Mouse (Mus musculus) CH12.LX (cell line): ENCODE measurements around the gene Rybp. TPM values are rescaled to one million over a fixed set of nuclear protein-coding genes. Genes with fewer than 3 reads are reported as not detected.

Experiments
- DNase-seq: peaks from one replicate; pipeline ENCODE4 v3.0.0-alpha.2; 2013; ENCODE audit errors: extremely low read depth
- H3K27ac ChIP-seq: 2 replicates; pipeline ENCODE4 v1.5.1; 2012; ENCODE audit warnings: low read depth, mild to moderate bottlenecking, control low read depth, moderate library complexity; ENCODE audit not compliant: insufficient read depth
- H3K27me3 ChIP-seq: replicated peaks from 2 replicates; pipeline ENCODE3; 2012; ENCODE audit warnings: inconsistent platforms
- H3K36me3 ChIP-seq, 2 experiments: replicated peaks in 1 of 2; 2 replicates each; pipeline versions ENCODE3 to v1.6.1; 2012; ENCODE audit warnings: inconsistent platforms in 1 of 2, low read length in 1 of 2, mild to moderate bottlenecking in 1 of 2, mixed read lengths in 1 of 2, moderate library complexity in 1 of 2; ENCODE audit not compliant: control insufficient read depth in 1 of 2, insufficient read depth in 1 of 2
- H3K4me1 ChIP-seq, 2 experiments: 2 replicates each; pipeline ENCODE4 v1.6.1; 2012; ENCODE audit warnings: inconsistent platforms in 1 of 2, moderate library complexity in 1 of 2; ENCODE audit not compliant: insufficient read depth in 2 of 2, control insufficient read depth in 1 of 2
- H3K4me2 ChIP-seq: 2 replicates; pipeline ENCODE4 v1.6.1; 2012; ENCODE audit warnings: low read depth, mild to moderate bottlenecking, control low read depth; ENCODE audit not compliant: poor library complexity, insufficient read depth, severe bottlenecking
- H3K4me3 ChIP-seq, 3 experiments: fragments of 150-350 bp in 1 of 3; sonication (generic) in 1 of 3; replicated peaks in 1 of 3; 2 replicates each; pipeline versions ENCODE3 to v1.5.1; 2011 to 2012; ENCODE audit warnings: low read depth in 2 of 3, low read length in 2 of 3, mild to moderate bottlenecking in 2 of 3, moderate library complexity in 2 of 3, control low read depth in 1 of 3, improper control_type of control experiment in 1 of 3, inconsistent platforms in 1 of 3, mixed read lengths in 1 of 3; ENCODE audit not compliant: poor library complexity in 1 of 3
- H3K79me2 ChIP-seq: replicated peaks from 2 replicates; pipeline ENCODE4 v1.6.1; 2012; ENCODE audit warnings: mild to moderate bottlenecking, moderate library complexity; ENCODE audit not compliant: control insufficient read depth, poor library complexity, insufficient read depth, severe bottlenecking; ENCODE audit errors: extremely low read depth
- H3K9ac ChIP-seq: 2 replicates; pipeline ENCODE4 v1.6.1; 2012; ENCODE audit warnings: low read depth, mild to moderate bottlenecking, control low read depth, moderate library complexity; ENCODE audit not compliant: insufficient read depth
- H3K9me3 ChIP-seq: replicated peaks from 2 replicates; pipeline ENCODE3; 2012; ENCODE audit warnings: low read length, inconsistent platforms, mixed read lengths
- BHLHE40 ChIP-seq: IDR thresholded peaks from 2 replicates; pipeline ENCODE4 v1.6.1; 2011; ENCODE audit warnings: mild to moderate bottlenecking, low read depth, low read length, improper control_type of control experiment
- CHD1 ChIP-seq: IDR thresholded peaks from 2 replicates; pipeline ENCODE4 v1.6.1; 2012; ENCODE audit warnings: low read depth, low read length, improper control_type of control experiment, inconsistent platforms
- CHD2 ChIP-seq: IDR thresholded peaks from 2 replicates; pipeline ENCODE4 v1.6.1; 2011; ENCODE audit warnings: low read length, improper control_type of control experiment
- ELF1 ChIP-seq: IDR thresholded peaks from 2 replicates; pipeline ENCODE4 v1.6.1; 2014; ENCODE audit warnings: low read depth, mild to moderate bottlenecking, inconsistent platforms, low read length, improper control_type of control experiment
- GABPA ChIP-seq: IDR thresholded peaks from 2 replicates; pipeline ENCODE4 v1.6.1; 2012; ENCODE audit warnings: low read depth, low read length, improper control_type of control experiment, inconsistent platforms; ENCODE audit not compliant: insufficient replicate concordance
- HCFC1 ChIP-seq: IDR thresholded peaks from 2 replicates; pipeline ENCODE4 v1.6.1; 2012; ENCODE audit warnings: low read depth, mild to moderate bottlenecking, inconsistent platforms, low read length, improper control_type of control experiment
- IRF4 ChIP-seq: IDR thresholded peaks from 2 replicates; pipeline ENCODE4 v1.6.1; 2014; ENCODE audit warnings: low read depth, mild to moderate bottlenecking, inconsistent platforms, low read length, improper control_type of control experiment
- JUN ChIP-seq: IDR thresholded peaks from 2 replicates; pipeline ENCODE4 v1.6.1; 2011; ENCODE audit warnings: low read depth, mild to moderate bottlenecking, low read length, improper control_type of control experiment, moderate library complexity; ENCODE audit not compliant: insufficient read depth
- JUND ChIP-seq: conservative IDR thresholded peaks from 2 replicates; pipeline ENCODE4 v1.6.1; 2011; ENCODE audit warnings: low read depth, low read length, improper control_type of control experiment
- MAFK ChIP-seq: IDR thresholded peaks from 2 replicates; pipeline ENCODE4 v1.6.1; 2011; ENCODE audit warnings: low read length, improper control_type of control experiment; ENCODE audit not compliant: insufficient replicate concordance
- MAZ ChIP-seq: IDR thresholded peaks from 2 replicates; pipeline ENCODE4 v1.6.1; 2012; ENCODE audit warnings: low read depth, mild to moderate bottlenecking, inconsistent platforms, low read length, improper control_type of control experiment, moderate library complexity
- MXI1 ChIP-seq: IDR thresholded peaks from 2 replicates; pipeline ENCODE4 v1.6.1; 2011; ENCODE audit warnings: mild to moderate bottlenecking, low read depth, low read length, improper control_type of control experiment
- NRF1 ChIP-seq: IDR thresholded peaks from 2 replicates; pipeline ENCODE4 v1.6.1; 2014; ENCODE audit warnings: low read depth, mild to moderate bottlenecking, inconsistent platforms, low read length, improper control_type of control experiment, moderate library complexity
- POLR2A ChIP-seq: IDR thresholded peaks from 2 replicates; pipeline ENCODE4 v1.6.1; 2011; ENCODE audit warnings: low read depth, mild to moderate bottlenecking, improper control_type of control experiment, low read length
- POLR2AphosphoS2 ChIP-seq: IDR thresholded peaks from 2 replicates; pipeline ENCODE4 v1.6.1; 2011; ENCODE audit warnings: low read depth, low read length, improper control_type of control experiment
- RAD21 ChIP-seq: IDR thresholded peaks from 2 replicates; pipeline ENCODE4 v1.6.1; 2011; ENCODE audit warnings: low read depth, mild to moderate bottlenecking, low read length, improper control_type of control experiment, moderate library complexity
- RCOR1 ChIP-seq: conservative IDR thresholded peaks from 2 replicates; pipeline ENCODE4 v1.6.1; 2012; ENCODE audit warnings: low read depth, mild to moderate bottlenecking, inconsistent platforms, low read length, improper control_type of control experiment
- TCF12 ChIP-seq: IDR thresholded peaks from 2 replicates; pipeline ENCODE4 v1.6.1; 2014; ENCODE audit warnings: low read depth, mild to moderate bottlenecking, inconsistent platforms, low read length, improper control_type of control experiment
- UBTF ChIP-seq: IDR thresholded peaks from 2 replicates; pipeline ENCODE4 v1.6.1; 2012; ENCODE audit warnings: low read depth, mild to moderate bottlenecking, inconsistent platforms, low read length, improper control_type of control experiment, moderate library complexity
- USF1 ChIP-seq: IDR thresholded peaks from 2 replicates; pipeline ENCODE4 v1.6.1; 2014; ENCODE audit warnings: low read depth, mild to moderate bottlenecking, inconsistent platforms, low read length, improper control_type of control experiment
- ZKSCAN1 ChIP-seq: IDR thresholded peaks from 2 replicates; pipeline ENCODE4 v1.6.1; 2012; ENCODE audit warnings: low read depth, inconsistent platforms, low read length, improper control_type of control experiment, borderline replicate concordance
- ZNF384 ChIP-seq: IDR thresholded peaks from 2 replicates; pipeline ENCODE4 v1.6.1; 2012; ENCODE audit warnings: low read depth, low read length, improper control_type of control experiment, inconsistent platforms
- dilution Hi-C: fragments of 300-500 bp; cut with MboI; formaldehyde crosslinking; loops from 2 replicates; pipeline ENCODE4 v1.14.3; 2020; ENCODE audit warnings: low sequenced_read_pairs; ENCODE audit not compliant: extremely low pct_unique_long_range_greater_than_20kb, extremely low pct_ligation_motif_present
- in situ Hi-C: fragments of 300-500 bp; cut with MboI; formaldehyde crosslinking; loops from 3 replicates; pipeline ENCODE4 v1.14.3; 2019; ENCODE audit warnings: low sequenced_read_pairs, low pct_ligation_motif_present, low pct_unique_long_range_greater_than_20kb, mixed read lengths
- polyA plus RNA-seq: library from polyadenylated mRNA; unstranded; fragments of >175 nt; gene quantifications from 2 replicates; pipeline ENCODE4 v1.2.1, GENCODE M21; 2012; ENCODE audit warnings: low read depth; ENCODE audit not compliant: insufficient read length
- total RNA-seq, 2 experiments: library from RNA; depleted of rRNA; stranded (reverse); fragments of 300-350 nt in 1 of 2; fragments of >200 nt in 1 of 2; gene quantifications; 2 replicates each; pipeline ENCODE4 v1.2.3; 2012 to 2014

The Rybp gene
- total and polyA plus RNA-seq, 3 experiments: 9.1 to 27.4 (median 23.6) TPM

GRCm38 (mm10) chr6:100223435-100223834, 63.9 kb downstream of the Rybp start:
- no peaks in the 10 kb centered on the region; a peak in 1 of 4 replicates for H3K4me1 ChIP-seq
- H3K9ac ChIP-seq: no peak overlapping the region
- dilution Hi-C loops (no loop called here), in situ Hi-C loops (no loop called here)
- H3K79me2 ChIP-seq: no peaks in the 10 kb centered on the region
- no peak overlapping the region for H3K27ac ChIP-seq
- no peak overlapping the region for H3K4me2 ChIP-seq
- TF ChIP-seq JUN (no peak), USF1 (no peak), RAD21 (no peak), HCFC1 (no peak), GABPA (no peak), POLR2A (no peak), UBTF (no peak), IRF4 (no peak), CHD2 (no peak), POLR2AphosphoS2 (no peak), CHD1 (no peak), JUND (no peak), ZNF384 (no peak), ELF1 (no peak), ZKSCAN1 (no peak), MXI1 (no peak), BHLHE40 (no peak)
- TF ChIP-seq, all 38 proteins: peak for 0
- Histone ChIP-seq H3K27me3 (no peaks in the 10 kb centered on the region), H3K9me3 (no peaks in the 10 kb centered on the region), H3K4me3 (no peak overlapping the region), H3K36me3 (peaks cover 0 to 9% of the 10 kb centered on the region in 2 experiments)
- no peak for DNase-seq

DNA sequence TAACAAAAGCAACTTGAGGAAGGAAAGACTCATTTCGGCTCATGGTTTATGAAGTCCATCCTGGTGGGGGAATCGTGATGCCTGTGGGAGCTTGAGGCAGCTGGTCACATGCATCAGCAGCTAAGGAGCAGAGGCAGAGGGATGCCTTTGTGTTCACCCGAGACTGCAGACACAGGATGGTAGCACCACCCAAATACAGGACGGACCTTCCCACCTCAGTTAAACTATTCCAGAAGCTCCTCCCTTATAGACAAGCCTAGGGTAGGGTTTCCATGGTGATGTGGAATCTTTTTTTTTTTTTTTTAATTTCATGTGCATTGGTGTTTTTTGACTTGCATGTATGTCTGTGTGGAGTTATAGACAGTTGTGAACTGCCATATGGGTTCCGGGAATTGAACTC, 64.4 kb downstream of the Rybp start:
- Histone ChIP-seq H3K4me3 (no peak overlapping the region), H3K79me2 (no peaks in the 10 kb centered on the region), H3K9ac (no peak overlapping the region), H3K4me2 (no peak overlapping the region), H3K27ac (no peak overlapping the region), H3K4me1 (no peaks in the 10 kb centered on the region; a peak in 1 of 4 replicates), H3K36me3 (peaks cover 0 to 5% of the 10 kb centered on the region in 2 experiments), H3K9me3 (no peaks in the 10 kb centered on the region), H3K27me3 (no peaks in the 10 kb centered on the region)
- DNase-seq: no peak
- dilution Hi-C loops (no loop called here), in situ Hi-C loops (no loop called here)
- TF ChIP-seq JUND (no peak), ELF1 (no peak), MAFK (no peak), NRF1 (no peak), UBTF (no peak), USF1 (no peak), ZKSCAN1 (no peak), MAZ (no peak), TCF12 (no peak), IRF4 (no peak), RCOR1 (no peak)
